Mouse (Mus musculus): ENCODE results near the gene Disp1. TPM values are rescaled to one million over a fixed set of nuclear protein-coding genes. Genes with fewer than 3 reads are reported as not detected.

The Disp1 gene
- polyA plus RNA-seq, 1 experiment from 2014 or later: 8.3 TPM

DNA sequence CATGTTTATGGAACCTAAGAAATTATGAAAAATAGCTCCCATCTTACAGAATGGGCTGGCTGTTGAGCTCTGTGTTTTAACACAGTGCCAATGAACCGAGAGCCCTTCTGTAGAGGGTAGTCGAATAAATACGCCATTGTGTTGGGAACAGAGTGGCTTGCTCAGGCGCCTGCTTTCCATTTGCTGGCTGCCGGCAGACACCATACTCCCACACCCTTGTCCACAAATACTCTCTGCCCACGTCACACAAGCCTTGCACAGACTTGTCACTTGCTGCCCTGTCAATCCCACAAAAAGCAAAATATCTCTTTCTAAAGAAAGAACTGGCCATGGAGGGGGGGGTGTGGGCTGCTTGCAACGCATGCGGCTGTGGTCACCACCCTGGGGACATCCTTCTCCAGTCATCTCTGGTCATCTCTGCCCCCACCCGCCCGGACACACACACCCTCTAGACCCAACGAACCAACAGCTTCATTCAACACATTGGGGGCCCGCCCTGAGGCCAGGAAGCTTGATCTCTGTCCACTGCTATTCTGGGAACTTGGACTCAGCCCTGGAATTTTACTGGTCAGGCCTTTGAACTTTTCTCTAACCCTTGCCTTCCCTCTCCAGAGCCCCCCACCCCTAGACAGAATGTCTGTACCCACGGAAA is 178.0 kb downstream of the Disp1 start:
- Histone ChIP-seq H3K9me3 (no peaks in the 10 kb centered on the region), H3K27ac (no peak overlapping the region), H3K27me3 (peaks cover 52% of the 10 kb centered on the region), H3K36me3 (no peaks in the 10 kb centered on the region), H3K9ac (no peak overlapping the region), H3K4me3 (no peak overlapping the region), H3K4me1 (peaks cover 37% of the 10 kb centered on the region), H3K4me2 (no peak overlapping the region)
- 65% methylated on average over 13 of the region's 13 CpGs for WGBS
- ATAC-seq (ENCODE audit: borderline replicate concordance, extremely low read depth, low FRiP score, low TSS enrichment): no peak

DNA sequence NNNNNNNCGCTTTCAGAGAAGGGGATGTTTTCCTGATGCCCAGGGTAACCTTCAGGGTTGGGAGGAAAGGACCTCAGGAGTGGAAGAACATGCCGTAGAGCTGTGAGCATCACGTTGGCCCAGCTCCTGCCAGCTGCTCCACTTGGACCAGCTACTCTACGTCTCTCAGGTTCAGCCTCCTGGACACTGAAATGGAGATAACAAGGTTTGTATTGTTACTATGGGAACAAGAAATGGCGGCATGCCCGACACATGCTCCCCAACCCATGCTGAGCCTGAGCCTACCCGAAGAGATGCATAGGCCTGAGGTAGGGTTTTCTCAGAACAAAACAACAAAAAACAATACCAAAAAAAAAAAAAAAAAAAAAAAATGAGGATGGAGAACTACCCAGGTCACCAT is 179.6 kb downstream of the Disp1 start:
- WGBS: 50% methylated on average over 6 of the region's 7 CpGs
- H3K9ac ChIP-seq: no peak overlapping the region
- peaks cover 55% of the 10 kb centered on the region for H3K27me3 ChIP-seq
- H3K9me3 ChIP-seq: no peaks in the 10 kb centered on the region
- H3K4me2 ChIP-seq: no peak overlapping the region
- no peak overlapping the region for H3K27ac ChIP-seq
- no peaks in the 10 kb centered on the region for H3K36me3 ChIP-seq
- peaks cover 21% of the 10 kb centered on the region for H3K4me1 ChIP-seq
- ATAC-seq (ENCODE audit: borderline replicate concordance, extremely low read depth, low FRiP score, low TSS enrichment): no peak
- H3K4me3 ChIP-seq: no peak overlapping the region

DNA sequence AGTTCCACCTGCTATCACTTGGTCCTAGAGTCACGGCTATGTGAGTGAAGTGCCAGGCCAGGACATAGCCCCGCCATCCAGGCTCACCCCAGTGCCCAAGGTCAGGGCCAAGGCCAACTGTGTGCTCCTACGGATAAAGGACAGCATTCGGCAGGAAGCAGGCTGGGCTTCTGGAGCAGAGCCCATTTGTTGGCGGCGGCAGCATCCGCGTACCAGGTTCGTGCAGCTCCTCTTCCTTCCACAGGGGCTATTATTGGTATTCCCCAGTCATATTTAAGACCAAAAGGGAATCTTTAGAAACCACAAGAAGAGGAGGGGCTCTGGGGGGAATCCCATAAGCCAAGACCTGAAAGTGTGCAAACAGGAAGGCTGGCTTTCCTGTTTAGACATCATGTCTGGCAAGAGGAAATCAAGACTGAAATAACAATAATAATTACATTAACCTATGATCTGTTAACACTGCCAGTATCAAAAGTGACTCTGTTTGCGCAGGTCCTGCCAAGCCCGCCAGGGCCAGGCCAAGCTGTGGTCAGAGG is 180.4 kb downstream of the Disp1 start:
- Histone ChIP-seq H3K9ac (no peak overlapping the region), H3K4me3 (no peak overlapping the region), H3K4me1 (peaks cover 15% of the 10 kb centered on the region), H3K9me3 (no peaks in the 10 kb centered on the region), H3K27me3 (peaks cover 55% of the 10 kb centered on the region), H3K27ac (no peak overlapping the region), H3K4me2 (no peak overlapping the region), H3K36me3 (no peaks in the 10 kb centered on the region)
- ATAC-seq (ENCODE audit: borderline replicate concordance, extremely low read depth, low FRiP score, low TSS enrichment): peak; percentile 66; the same call in 1 of the 2 replicates
- WGBS: 45% methylated on average over 11 of the region's 11 CpGs

DNA sequence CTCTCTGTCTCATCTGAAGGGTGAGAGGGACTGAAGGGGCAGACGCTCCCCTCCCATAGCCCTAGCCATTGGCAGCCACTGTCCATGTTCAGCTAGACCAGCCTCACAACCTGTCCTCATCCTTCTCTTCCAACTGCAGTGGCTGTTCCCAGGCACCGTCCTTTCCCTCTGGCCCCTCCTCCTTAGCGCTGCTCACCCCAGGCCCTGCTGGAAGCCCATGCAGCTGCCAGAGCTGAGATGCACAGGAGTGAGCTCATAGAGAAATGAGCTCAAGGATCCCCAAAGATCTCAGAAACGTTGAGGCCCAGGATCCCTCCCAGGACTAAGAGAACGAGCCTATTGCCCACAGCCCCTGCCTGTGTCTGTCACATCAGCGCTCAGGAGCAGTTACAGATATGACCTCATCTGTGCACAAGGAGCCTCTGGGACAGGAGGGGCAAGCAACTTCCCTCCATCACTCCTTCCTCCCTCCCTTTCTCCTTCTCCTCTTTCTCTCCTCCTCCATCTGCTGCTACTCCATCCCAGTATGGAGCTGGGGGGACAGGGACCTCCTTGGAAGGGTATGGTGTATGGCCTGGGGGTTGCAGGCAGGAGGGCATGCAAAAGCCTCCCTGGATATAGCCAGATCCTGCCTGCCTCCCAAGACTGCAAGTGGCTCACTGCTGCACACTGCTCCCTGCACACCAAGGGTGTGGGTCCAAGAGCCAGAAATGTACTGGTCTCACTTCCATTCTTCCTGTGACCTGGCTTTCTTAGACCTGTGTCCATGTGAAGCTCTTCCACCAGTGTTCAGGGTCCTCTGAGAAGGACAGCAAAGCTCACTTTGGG is 181.2 kb downstream of the Disp1 start:
- 40% methylated on average over 6 of the region's 6 CpGs for WGBS
- Histone ChIP-seq H3K27me3 (peaks cover 53% of the 10 kb centered on the region), H3K27ac (no peak overlapping the region), H3K9me3 (no peaks in the 10 kb centered on the region), H3K36me3 (no peaks in the 10 kb centered on the region), H3K4me1 (peaks cover 15% of the 10 kb centered on the region), H3K9ac (no peak overlapping the region), H3K4me3 (no peak overlapping the region), H3K4me2 (no peak overlapping the region)
- ATAC-seq (ENCODE audit: borderline replicate concordance, extremely low read depth, low FRiP score, low TSS enrichment): peak; percentile 20; the same call in 1 of the 2 replicates

DNA sequence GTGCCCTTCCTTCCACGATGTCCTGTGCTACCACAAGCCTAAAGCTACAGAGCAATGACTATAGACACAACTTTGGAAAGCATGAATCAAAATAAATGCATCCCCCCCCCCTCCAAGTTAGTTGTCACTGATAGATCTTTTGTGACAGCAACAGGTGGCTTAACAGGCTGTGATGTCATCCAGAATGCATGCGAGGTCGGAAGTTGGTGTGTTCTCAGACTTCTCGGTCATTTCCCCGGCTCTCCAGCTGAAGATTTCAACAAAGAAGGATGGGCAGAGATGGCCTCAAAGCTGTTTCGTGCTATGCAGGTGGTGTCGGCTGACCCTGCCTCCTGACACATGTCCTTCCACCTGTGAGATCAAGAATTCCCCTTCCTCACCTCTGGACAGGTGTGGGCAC is 181.9 kb downstream of the Disp1 start:
- ATAC-seq (ENCODE audit: borderline replicate concordance, extremely low read depth, low FRiP score, low TSS enrichment): no peak
- H3K27me3 ChIP-seq: peaks cover 46% of the 10 kb centered on the region
- no peak overlapping the region for H3K4me2 ChIP-seq
- H3K27ac ChIP-seq: no peak overlapping the region
- peaks cover 15% of the 10 kb centered on the region for H3K4me1 ChIP-seq
- no peaks in the 10 kb centered on the region for H3K36me3 ChIP-seq
- H3K9me3 ChIP-seq: no peaks in the 10 kb centered on the region
- no peak overlapping the region for H3K9ac ChIP-seq
- 63% methylated on average over 7 of the region's 7 CpGs for WGBS
- H3K4me3 ChIP-seq: no peak overlapping the region

Small RNA genes within 50 kb of the gene (microRNA-seq; reads per million reads assigned to microRNA genes)
- gene Gm24975: not detected

Other genes with a start within 250 kb of the Disp1 start
- gene Aida, start 75.1 kb upstream of the Disp1 start, polyA plus RNA-seq (2015; fragmentation: Nextera tagmentation; extraction: Ambion mirVana): 43.9 and 46.4 TPM in 2 replicates
- 40.5 and 44.5 TPM in 2 replicates for gene Brox, start 75.7 kb upstream of the Disp1 start, polyA plus RNA-seq (2015; fragmentation: Nextera tagmentation; extraction: Ambion mirVana)
- 91.2 and 92.7 TPM in 2 replicates for gene Mia3, start 148.0 kb upstream of the Disp1 start, polyA plus RNA-seq (2015; fragmentation: Nextera tagmentation; extraction: Ambion mirVana)
- 20.4 and 21.0 TPM in 2 replicates for gene Taf1a, start 167.5 kb upstream of the Disp1 start, polyA plus RNA-seq (2015; fragmentation: Nextera tagmentation; extraction: Ambion mirVana)
- 0.06 and 0.36 TPM in 2 replicates for gene Hhipl2, start 196.7 kb upstream of the Disp1 start, polyA plus RNA-seq (2015; fragmentation: Nextera tagmentation; extraction: Ambion mirVana)